Mouse (Mus musculus): ENCODE data around the gene Dhcr24. TPM values are rescaled to one million over a fixed set of nuclear protein-coding genes. Genes with fewer than 3 reads are reported as not detected.

Dhcr24 gene
- polyA plus RNA-seq (2015; fragmentation: Nextera tagmentation; extraction: Ambion mirVana), result 7.1 and 12.0 TPM in 2 replicates

DNA sequence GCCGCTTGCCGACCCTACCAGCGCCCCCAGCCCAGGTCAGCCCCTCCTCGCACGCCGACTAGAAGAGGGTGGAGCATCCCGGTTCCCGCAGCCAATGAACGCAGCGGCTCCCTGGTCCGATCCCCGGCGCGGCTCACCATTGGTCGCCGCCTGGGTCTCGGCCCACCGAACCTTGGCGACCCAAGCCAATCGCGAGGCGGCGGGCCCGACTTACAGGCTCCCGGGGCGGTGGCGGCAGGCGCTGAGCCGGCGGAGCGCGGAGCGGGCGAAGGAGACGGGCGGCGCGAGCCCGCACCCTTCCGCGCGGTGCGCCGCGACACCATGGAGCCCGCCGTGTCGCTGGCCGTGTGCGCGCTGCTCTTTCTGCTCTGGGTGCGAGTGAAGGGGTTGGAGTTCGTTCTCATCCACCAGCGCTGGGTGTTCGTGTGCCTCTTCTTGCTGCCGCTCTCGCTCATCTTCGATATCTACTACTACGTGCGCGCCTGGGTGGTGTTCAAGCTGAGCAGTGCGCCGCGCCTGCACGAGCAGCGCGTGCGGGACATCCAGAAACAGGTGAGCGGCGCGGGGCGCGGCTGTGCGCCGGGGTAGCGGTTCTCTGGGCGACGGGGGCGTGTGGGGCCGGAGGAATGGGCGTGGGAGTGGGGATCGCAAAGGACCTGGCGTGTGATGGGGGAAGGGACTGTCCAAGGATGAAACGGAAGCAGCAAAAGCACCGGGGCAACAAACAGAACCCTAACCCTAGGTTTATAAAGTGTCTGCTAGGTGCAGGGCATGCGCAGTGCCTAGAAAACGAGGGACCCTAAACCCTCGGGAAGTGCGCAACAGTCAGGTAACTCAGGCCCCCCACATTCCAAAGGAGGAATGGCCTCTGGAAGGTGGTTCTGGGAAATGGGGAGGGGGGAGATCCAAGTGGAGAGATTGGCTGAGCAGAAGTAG, at the start of gene Dhcr24:
Dhcr24 (plus strand) TSS at position 193 of the 936 bp plus-strand sequence.

GRCm38 (mm10) chr4:106617056-106617455, 56.2 kb downstream of the Dhcr24 start, which contains the start of gene Lexm:
TSS of gene Lexm (minus strand) at chr4:106617241.

GRCm38 (mm10) chr4:106622030-106622493, 61.2 kb downstream of the Dhcr24 start, which contains the start of gene Ttc22:
TSS of gene Ttc22 (plus strand) at chr4:106622432.

Other genes with a start within 250 kb of the Dhcr24 start
- 5.8 and 6.0 TPM in 2 replicates for gene Usp24, start 244.8 kb upstream of the Dhcr24 start, polyA plus RNA-seq (2015; fragmentation: Nextera tagmentation; extraction: Ambion mirVana)
- gene Pcsk9, start 96.7 kb upstream of the Dhcr24 start, polyA plus RNA-seq (2015; fragmentation: Nextera tagmentation; extraction: Ambion mirVana), result 60.0 and 80.8 TPM in 2 replicates
- 0.48 and 1.1 TPM in 2 replicates for gene Bsnd, start 68.8 kb upstream of the Dhcr24 start, polyA plus RNA-seq (2015; fragmentation: Nextera tagmentation; extraction: Ambion mirVana)
- 0.07 and 0.19 TPM in 2 replicates for gene Lexm, start 56.2 kb downstream of the Dhcr24 start, polyA plus RNA-seq (2015; fragmentation: Nextera tagmentation; extraction: Ambion mirVana)
- 13.1 and 15.0 TPM in 2 replicates for gene Ttc22, start 61.4 kb downstream of the Dhcr24 start, polyA plus RNA-seq (2015; fragmentation: Nextera tagmentation; extraction: Ambion mirVana)
- gene Pars2, start 90.0 kb downstream of the Dhcr24 start, polyA plus RNA-seq (2015; fragmentation: Nextera tagmentation; extraction: Ambion mirVana), result 5.9 and 6.4 TPM in 2 replicates
- gene Ttc4, start 117.9 kb downstream of the Dhcr24 start, polyA plus RNA-seq (2015; fragmentation: Nextera tagmentation; extraction: Ambion mirVana), result 25.7 and 29.8 TPM in 2 replicates
- 0.11 and 0.13 TPM in 2 replicates for gene Mroh7, start 169.9 kb downstream of the Dhcr24 start, polyA plus RNA-seq (2015; fragmentation: Nextera tagmentation; extraction: Ambion mirVana)
- gene Fam151a, start 172.9 kb downstream of the Dhcr24 start, polyA plus RNA-seq (2015; fragmentation: Nextera tagmentation; extraction: Ambion mirVana), result 0.54 and 0.67 TPM in 2 replicates
- 2.3 and 3.2 TPM in 2 replicates for gene Acot11, start 244.0 kb downstream of the Dhcr24 start, polyA plus RNA-seq (2015; fragmentation: Nextera tagmentation; extraction: Ambion mirVana)

Measured in urinary bladder, postnatal 0 days (tissue).